Mouse (Mus musculus) activated CD4-positive, CD25-positive, alpha-beta regulatory T cell (primary cell): Measurements from ENCODE around the gene Amelx. TPM values are rescaled to one million over a fixed set of nuclear protein-coding genes. Genes with fewer than 3 reads are reported as not detected.

Experiments
- polyA plus RNA-seq, 2 experiments: library from polyadenylated mRNA; unstranded; fragments of 100-300 nt; shearing (Covaris generic); gene quantifications; one replicate each; pipeline ENCODE4 v1.2.1; 2017

Gene Amelx
- not detected for polyA plus RNA-seq

GRCm38 (mm10) chrX:169187100-169187499 is at the start of gene Amelx:
Amelx (minus strand) TSS chrX:169187200.

Other genes with a start within 250 kb of the Amelx start
- gene Hccs, start 133.2 kb upstream of the Amelx start, polyA plus RNA-seq: 10 to 100 TPM; 38.8 to 48.6 TPM